Mouse (Mus musculus) gastrocnemius, adult 2 months (tissue): ENCODE data around the gene Bckdk. TPM values are rescaled to one million over a fixed set of nuclear protein-coding genes. Genes with fewer than 3 reads are reported as not detected.

Experiments used
- DNase-seq: peaks from one replicate; pipeline ENCODE4 v3.0.0; 2022
- H3K27ac ChIP-seq: fragments of 200-600 bp; 2 replicates; pipeline ENCODE4 v1.8.1; 2022; ENCODE audit warnings: mild to moderate bottlenecking
- H3K4me3 ChIP-seq: fragments of 200-600 bp; 2 replicates; pipeline ENCODE4 v1.8.1; 2022; ENCODE audit warnings: mild to moderate bottlenecking, moderate library complexity
- CTCF ChIP-seq: fragments of 200-600 bp; IDR thresholded peaks from 2 replicates; pipeline ENCODE4 v1.8.1; 2022; ENCODE audit warnings: antibody characterized with exemption, mild to moderate bottlenecking, moderate library complexity
- intact Hi-C: fragments of 180-260 bp; cut with DNase I; formaldehyde crosslinking; loops from one replicate; pipeline ENCODE4 v1.15.1; 2025
- long read RNA-seq, 2 experiments: library from polyadenylated mRNA; stranded (forward); transcript quantifications; one replicate each; pipeline ENCODE4 v2.0.0; 2021
- total RNA-seq, 2 experiments: library from RNA; stranded (reverse); gene quantifications; 2 replicates each; pipeline ENCODE4 v1.2.3; 2021

Bckdk gene
- total RNA-seq: 100 to 1,000 TPM; 169 to 177 TPM
- long read RNA-seq, experiment 1, transcript Bckdk-201 (12 exons, 3,405 nt): major isoform, 373 of 397 reads
- long read RNA-seq, experiment 1, partial matches to known transcripts: 11 of 397 reads
- long read RNA-seq, experiment 1, other reads (novel, unspliced or antisense): 13 of 397 reads
- long read RNA-seq, experiment 2, transcript Bckdk-201 (12 exons, 3,405 nt): major isoform, 390 of 425 reads
- long read RNA-seq, experiment 2, partial matches to known transcripts: 20 of 425 reads
- long read RNA-seq, experiment 2, other reads (novel, unspliced or antisense): 15 of 425 reads

GRCm38 (mm10) chr7:127903971-127904796 lies at the start of gene Bckdk:
Gene Bckdk, plus strand, starts transcription at chr7:127904082.
- Histone ChIP-seq H3K4me3 (peak within 1 kb of the TSS; percentile 91), H3K27ac (peak within 1 kb of the TSS; percentile 97)
- intact Hi-C loops: no loop called here
- TF ChIP-seq CTCF: no peak
- DNase-seq: peak; percentile 87

GRCm38 (mm10) chr7:127858258-127858657 lies 45.6 kb upstream of the Bckdk start:
- no peak for TF ChIP-seq CTCF
- no peak for DNase-seq
- intact Hi-C loops: no loop called here
- H3K4me3 ChIP-seq: no peak overlapping the region
- H3K27ac ChIP-seq: no peak overlapping the region

DNA sequence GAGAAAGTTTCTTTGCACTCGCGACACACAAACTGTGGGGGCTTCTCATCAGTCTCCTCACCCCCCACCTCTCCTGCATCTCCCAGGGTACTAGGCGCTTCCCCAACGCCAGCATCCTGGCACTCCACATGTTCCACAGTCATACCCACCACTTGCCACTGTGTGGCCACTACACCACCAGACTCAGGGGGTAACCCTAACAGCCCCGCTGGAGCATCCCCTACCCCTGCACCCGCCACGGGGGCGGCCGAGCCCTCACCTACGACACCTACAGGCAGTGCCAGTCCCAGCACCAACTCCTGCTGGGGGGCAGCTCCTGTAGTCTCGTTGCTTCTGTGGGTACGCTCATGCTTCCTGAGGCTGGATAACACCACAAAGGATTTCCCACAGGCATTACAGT lies 37.4 kb upstream of the Bckdk start:
- no peak for DNase-seq
- Histone ChIP-seq H3K27ac (no peak overlapping the region), H3K4me3 (no peak overlapping the region)
- no peak for TF ChIP-seq CTCF
- intact Hi-C loops: no loop called here

GRCm38 (mm10) chr7:127867641-127868040 lies 36.2 kb upstream of the Bckdk start:
- intact Hi-C loops: no loop called here
- Histone ChIP-seq H3K4me3 (no peak overlapping the region), H3K27ac (no peak overlapping the region)
- TF ChIP-seq CTCF: no peak
- no peak for DNase-seq

DNA sequence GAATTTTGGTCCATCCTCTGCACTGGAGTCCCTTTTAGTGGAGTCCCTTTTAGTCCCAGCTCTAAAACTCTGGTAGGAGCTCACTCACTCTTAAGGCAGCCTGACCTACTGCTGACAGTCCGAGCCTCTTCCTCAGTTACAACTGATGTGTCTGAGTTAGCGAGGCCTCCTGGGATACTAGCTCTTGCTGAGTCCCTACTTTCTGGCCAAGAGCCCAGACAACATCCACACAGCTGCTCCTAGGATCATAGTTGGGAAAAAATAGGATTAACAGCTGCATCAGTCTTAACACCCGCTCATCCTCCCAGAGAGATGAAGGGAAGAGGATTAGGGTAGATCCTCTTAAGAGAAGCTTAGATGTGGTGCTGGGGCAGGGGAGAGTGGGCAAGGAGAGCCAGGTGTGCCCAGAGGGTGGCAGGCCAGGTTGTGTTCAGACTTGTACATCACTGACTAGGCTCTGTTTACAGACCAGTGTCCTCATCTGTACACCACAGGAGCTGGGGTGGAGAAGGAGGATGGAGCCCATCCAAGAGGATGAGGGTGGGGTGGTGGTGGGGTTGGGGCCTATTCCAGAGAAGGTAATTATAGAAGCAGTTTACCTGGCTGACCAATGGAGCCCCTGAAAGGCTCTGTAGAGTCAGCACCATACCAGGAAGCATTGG lies 34.6 kb upstream of the Bckdk start:
- intact Hi-C loops: no loop called here
- TF ChIP-seq CTCF: no peak
- peak; percentile 54 for DNase-seq
- Histone ChIP-seq H3K4me3 (no peak overlapping the region), H3K27ac (peak overlapping the region; percentile 73)

DNA sequence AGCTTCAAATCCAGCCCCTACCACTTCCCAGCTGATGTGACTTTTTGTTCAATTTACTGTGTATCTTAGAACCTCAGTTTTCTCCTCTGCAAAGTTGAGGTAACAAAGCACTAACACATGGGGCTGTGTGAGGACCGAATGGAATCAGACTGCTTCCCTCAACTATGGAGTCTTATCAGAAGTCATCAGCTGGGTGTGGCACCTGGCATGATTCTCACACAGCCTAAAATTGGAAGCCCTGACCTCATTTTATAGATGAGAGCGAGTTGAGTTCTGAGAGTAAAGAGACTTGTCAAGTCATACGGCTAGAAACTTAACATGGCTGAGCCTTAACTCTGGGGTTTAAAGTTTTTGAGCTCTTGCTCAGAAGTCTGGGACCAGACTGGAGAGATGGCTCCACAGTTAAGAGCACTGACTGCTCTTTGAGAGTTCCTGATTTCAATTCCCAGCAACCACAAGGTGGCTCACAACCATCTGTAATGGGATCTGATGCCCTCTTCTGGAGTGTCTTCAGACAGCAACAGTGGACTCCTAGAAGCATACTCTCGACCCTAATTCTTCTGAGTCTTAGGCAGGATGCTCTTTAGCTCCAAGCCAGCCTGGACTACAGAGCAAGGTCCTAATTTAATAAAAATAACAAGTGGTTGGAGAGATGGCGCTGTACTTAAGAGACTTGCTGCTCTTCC lies 33.6 kb upstream of the Bckdk start:
- Histone ChIP-seq H3K4me3 (no peak overlapping the region), H3K27ac (peak overlapping the region; percentile 73)
- intact Hi-C loops: no loop called here
- TF ChIP-seq CTCF: peak; percentile 36; the same call in 1 of the 2 replicates
- DNase-seq: no peak

DNA sequence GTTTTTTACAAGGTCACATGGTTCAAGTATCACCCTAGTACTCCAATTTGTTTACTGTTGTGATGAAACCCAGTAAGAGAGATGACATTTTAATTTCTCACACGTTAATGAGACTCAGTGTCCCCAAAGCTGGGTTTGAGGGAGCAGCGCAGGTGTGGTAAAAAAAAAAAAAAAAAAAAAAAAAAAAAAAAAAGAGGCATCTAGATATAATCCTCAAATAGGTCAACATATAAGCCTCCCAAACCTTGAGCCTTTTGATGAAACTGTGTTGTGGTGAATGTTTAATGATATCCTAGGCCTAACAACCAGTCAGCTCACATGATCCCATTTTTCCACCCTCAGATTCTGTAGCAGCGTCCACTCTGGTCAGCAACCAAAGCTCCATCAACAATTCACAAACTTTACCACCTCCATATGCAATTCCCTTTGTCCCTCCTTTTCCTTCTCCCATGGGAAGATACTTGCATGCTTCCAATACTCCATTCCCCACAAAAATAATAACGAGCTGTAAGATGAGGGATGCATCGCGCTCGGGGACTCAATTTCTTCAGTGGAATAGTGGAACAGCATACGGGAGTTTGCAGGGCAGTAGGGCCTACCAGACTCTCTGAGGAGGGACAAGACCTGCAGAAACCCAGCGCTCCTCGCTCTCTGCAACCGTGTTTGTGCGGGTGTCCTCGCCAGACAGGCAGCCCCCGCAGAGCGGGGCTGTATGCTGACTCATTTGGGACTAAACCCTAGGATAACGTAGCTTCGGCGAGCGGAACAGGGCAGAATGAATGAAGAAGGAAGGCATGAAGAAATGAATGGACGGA lies 28.9 kb upstream of the Bckdk start:
- intact Hi-C loops: loop anchor here (1.0 to 5.0 kb wide), 3 partner anchors 34 to 75 kb away; partner anchors contain the start of genes Hsd3b7 and Kat8
- Histone ChIP-seq H3K4me3 (peak overlapping the region; percentile 96), H3K27ac (peak overlapping the region; percentile 99)
- no peak for DNase-seq
- no peak for TF ChIP-seq CTCF

DNA sequence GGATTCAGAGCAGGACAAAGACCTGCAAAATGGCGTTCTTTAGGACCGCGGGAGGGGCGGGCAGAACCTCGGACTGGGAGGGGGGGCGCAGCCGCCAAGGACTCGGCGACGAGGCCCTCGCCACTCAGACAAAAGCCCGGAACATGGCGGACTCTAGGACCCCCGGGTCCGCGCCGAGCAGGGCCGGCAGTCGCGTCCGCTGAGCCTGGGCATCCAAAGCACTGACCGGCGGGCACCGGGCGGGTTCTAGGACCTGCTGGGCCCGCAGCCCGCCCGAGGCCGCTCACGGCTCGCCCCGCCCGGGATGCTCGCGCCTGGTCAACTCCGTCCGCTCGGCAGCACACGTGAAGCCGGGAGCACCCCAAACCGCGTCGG lies 28.3 kb upstream of the Bckdk start:
- Histone ChIP-seq H3K27ac (peak overlapping the region; percentile 99), H3K4me3 (peak overlapping the region; percentile 96)
- TF ChIP-seq CTCF: no peak
- intact Hi-C loops: loop anchor here (1.0 to 5.0 kb wide), 3 partner anchors 35 to 75 kb away; partner anchors contain the start of genes Hsd3b7 and Kat8
- DNase-seq: peak; percentile 95

DNA sequence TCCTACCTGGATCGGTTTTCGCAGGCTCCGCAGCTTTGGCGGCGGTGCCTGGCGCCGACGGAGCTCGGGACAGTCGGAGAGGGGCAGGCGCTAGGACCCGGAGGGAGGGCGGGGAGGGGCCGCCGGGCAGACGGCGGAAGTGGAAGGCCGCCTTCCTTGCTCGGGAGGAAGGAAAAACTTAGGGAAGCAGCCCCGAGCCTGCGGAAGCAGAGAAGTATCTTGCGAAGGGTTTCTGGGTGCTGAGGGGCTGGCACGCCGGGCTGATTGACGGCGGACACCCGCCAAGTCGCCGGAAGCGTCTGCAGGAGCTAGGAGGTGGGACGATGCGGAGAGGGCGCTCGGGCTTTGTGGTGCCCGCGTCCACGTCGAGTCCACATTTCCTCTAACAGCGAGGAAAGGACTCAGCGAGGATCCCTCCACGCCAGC lies 27.8 kb upstream of the Bckdk start, which contains the start of gene Zfp646:
Gene Zfp646, plus strand, starts transcription at position 181 of the 426 bp plus-strand sequence.
- DNase-seq: peak; percentile 86
- Histone ChIP-seq H3K4me3 (peak within 1 kb of the TSS; percentile 96), H3K27ac (peak within 1 kb of the TSS; percentile 99)
- intact Hi-C loops: loop anchor here (5.0 kb wide), 1 partner anchor 36 kb away; the partner anchor contains the start of gene Kat8
- TF ChIP-seq CTCF: no peak

- Histone ChIP-seq H3K4me3 (peak within 1 kb of the TSS; percentile 96), H3K27ac (peak within 1 kb of the TSS; percentile 99)
- intact Hi-C loops: loop anchor here (5.0 kb wide), 1 partner anchor 36 kb away; the partner anchor contains the start of gene Kat8
- peak; percentile 94 for DNase-seq
- no peak for TF ChIP-seq CTCF
These were observed 27.2 kb upstream of the Bckdk start, which contains the start of gene Zfp668 for GRCm38 (mm10) chr7:127876467-127877348. Gene Zfp668, minus strand, starts transcription at chr7:127876828.
